Mouse (Mus musculus) neural tube, embryonic 13.5 days (tissue): ENCODE results near the gene Slc30a1. TPM values are rescaled to one million over a fixed set of nuclear protein-coding genes. Genes with fewer than 3 reads are reported as not detected.

ENCODE experiments used
- ATAC-seq: fragments of 200-750 bp; cut with Nextera tagmentation; 2 replicates; pipeline ENCODE4 v1.8.0; 2017; ENCODE audit warnings: low read depth, mild to moderate bottlenecking, moderate TSS enrichment, moderate library complexity
- H3K27ac ChIP-seq: fragments of 300-500 bp; sonication (generic); replicated peaks from 2 replicates; pipeline ENCODE4 v1.5.1; 2015; ENCODE audit warnings: moderate library complexity, mild to moderate bottlenecking, inconsistent platforms
- H3K27me3 ChIP-seq: fragments of 300-500 bp; sonication (generic); 2 replicates; pipeline ENCODE4 v1.6.1; 2015; ENCODE audit warnings: mild to moderate bottlenecking, inconsistent platforms
- H3K36me3 ChIP-seq: fragments of 300-500 bp; sonication (generic); 2 replicates; pipeline ENCODE4 v1.6.1; 2015; ENCODE audit warnings: mild to moderate bottlenecking, inconsistent platforms
- H3K4me1 ChIP-seq: fragments of 300-500 bp; sonication (generic); replicated peaks from 2 replicates; pipeline ENCODE4 v1.6.1; 2015; ENCODE audit warnings: inconsistent platforms
- H3K4me2 ChIP-seq: fragments of 300-500 bp; sonication (generic); 2 replicates; pipeline ENCODE4 v1.6.1; 2015; ENCODE audit warnings: inconsistent platforms, mild to moderate bottlenecking, moderate library complexity
- H3K4me3 ChIP-seq: fragments of 300-500 bp; sonication (generic); 2 replicates; pipeline ENCODE4 v1.5.1; 2015; ENCODE audit warnings: mild to moderate bottlenecking, inconsistent platforms
- H3K9ac ChIP-seq: fragments of 300-500 bp; sonication (generic); 2 replicates; pipeline ENCODE4 v1.6.1; 2015; ENCODE audit warnings: moderate library complexity, mild to moderate bottlenecking, inconsistent platforms
- H3K9me3 ChIP-seq: fragments of 300-500 bp; sonication (generic); 2 replicates; pipeline ENCODE4 v1.6.1; 2016; ENCODE audit warnings: inconsistent platforms
- WGBS: fragments of 180-500 bp; shearing (Covaris S2); methylation state at CpG from one replicate; pipeline ENCODE4 v1.1.7; 2015; 5-methylcytosine and 5-hydroxymethylcytosine counted together
- polyA plus RNA-seq: library from polyadenylated mRNA; unstranded; fragments of >200 nt; fragmentation: Nextera tagmentation; extraction: Ambion mirVana; gene quantifications from 2 replicates; pipeline ENCODE4 v1.2.1, GENCODE M21; 2015

Slc30a1 gene
- polyA plus RNA-seq, 1 experiment from 2014 or later = 3.6 TPM

GRCm38 (mm10) chr1:191950611-191951010 is 44.0 kb downstream of the Slc30a1 start:
- Histone ChIP-seq H3K36me3 (no peaks in the 10 kb centered on the region), H3K27me3 (no peaks in the 10 kb centered on the region), H3K4me3 (no peak overlapping the region), H3K4me1 (no peaks in the 10 kb centered on the region), H3K9me3 (no peaks in the 10 kb centered on the region), H3K9ac (no peak overlapping the region), H3K4me2 (no peak overlapping the region), H3K27ac (no peak overlapping the region)
- ATAC-seq = no peak
- 79% methylated on average over 2 of the region's 2 CpGs for WGBS

- no peaks in the 10 kb centered on the region for H3K4me1 ChIP-seq
- 82% methylated on average over 11 of the region's 11 CpGs for WGBS
Observed at GRCm38 (mm10) chr1:191952733-191953335, 46.3 kb downstream of the Slc30a1 start.

GRCm38 (mm10) chr1:191955101-191955500 is 48.5 kb downstream of the Slc30a1 start:
- no peak for ATAC-seq
- WGBS = 58% methylated on average over 3 of the region's 3 CpGs
- Histone ChIP-seq H3K4me3 (no peak overlapping the region), H3K4me1 (no peaks in the 10 kb centered on the region), H3K27me3 (no peaks in the 10 kb centered on the region), H3K9me3 (no peaks in the 10 kb centered on the region), H3K27ac (no peak overlapping the region; the same call in 1 of the 2 replicates), H3K36me3 (no peaks in the 10 kb centered on the region), H3K9ac (no peak overlapping the region), H3K4me2 (no peak overlapping the region)

More at GRCm38 (mm10) chr1:191952733-191953335, 46.3 kb downstream of the Slc30a1 start:
- Histone ChIP-seq H3K27ac (no peak overlapping the region), H3K9me3 (no peaks in the 10 kb centered on the region), H3K36me3 (no peaks in the 10 kb centered on the region), H3K4me3 (no peak overlapping the region), H3K27me3 (no peaks in the 10 kb centered on the region), H3K9ac (no peak overlapping the region), H3K4me2 (no peak overlapping the region)
- ATAC-seq = no peak

GRCm38 (mm10) chr1:191956261-191956660 is 49.7 kb downstream of the Slc30a1 start:
- ATAC-seq = no peak
- Histone ChIP-seq H3K27ac (peak overlapping the region; percentile 34; the same call in 1 of the 2 replicates), H3K4me2 (no peak overlapping the region), H3K9ac (no peak overlapping the region), H3K27me3 (no peaks in the 10 kb centered on the region), H3K36me3 (no peaks in the 10 kb centered on the region), H3K4me1 (no peaks in the 10 kb centered on the region), H3K9me3 (no peaks in the 10 kb centered on the region), H3K4me3 (no peak overlapping the region)
- WGBS = 76% methylated on average over 3 of the region's 3 CpGs

GRCm38 (mm10) chr1:191956871-191957270 is 50.3 kb downstream of the Slc30a1 start:
- Histone ChIP-seq H3K4me1 (no peaks in the 10 kb centered on the region), H3K4me2 (no peak overlapping the region), H3K36me3 (no peaks in the 10 kb centered on the region), H3K9me3 (no peaks in the 10 kb centered on the region), H3K27me3 (no peaks in the 10 kb centered on the region), H3K27ac (peak overlapping the region; percentile 34; the same call in 1 of the 2 replicates), H3K4me3 (no peak overlapping the region), H3K9ac (no peak overlapping the region)
- 97% methylated on average over 2 of the region's 2 CpGs for WGBS
- ATAC-seq = no peak

GRCm38 (mm10) chr1:191957321-191957720 is 50.8 kb downstream of the Slc30a1 start:
- no peaks in the 10 kb centered on the region for H3K4me1 ChIP-seq
- H3K4me2 ChIP-seq = no peak overlapping the region
- H3K9ac ChIP-seq = no peak overlapping the region
- no peaks in the 10 kb centered on the region for H3K36me3 ChIP-seq
- H3K27me3 ChIP-seq = no peaks in the 10 kb centered on the region
- WGBS = 81% methylated on average over 3 of the region's 3 CpGs
- H3K9me3 ChIP-seq = no peaks in the 10 kb centered on the region
- H3K4me3 ChIP-seq = no peak overlapping the region
- H3K27ac ChIP-seq = no peak overlapping the region
- no peak for ATAC-seq

- ATAC-seq = no peak
- WGBS = 74% methylated on average over 2 of the region's 2 CpGs
- H3K4me3 ChIP-seq = no peak overlapping the region
Observed at GRCm38 (mm10) chr1:191960946-191961345, 54.4 kb downstream of the Slc30a1 start.

More at GRCm38 (mm10) chr1:191960946-191961345, 54.4 kb downstream of the Slc30a1 start:
- no peaks in the 10 kb centered on the region for H3K9me3 ChIP-seq
- H3K4me1 ChIP-seq = no peaks in the 10 kb centered on the region; the same call in 1 of the 2 replicates
- no peak overlapping the region for H3K4me2 ChIP-seq
- H3K36me3 ChIP-seq = no peaks in the 10 kb centered on the region
- no peak overlapping the region for H3K9ac ChIP-seq
- no peaks in the 10 kb centered on the region for H3K27me3 ChIP-seq
- H3K27ac ChIP-seq = no peak overlapping the region

Other genes with a start within 250 kb of the Slc30a1 start
- gene Lpgat1, start 188.9 kb upstream of the Slc30a1 start, polyA plus RNA-seq = 29.9 and 35.4 TPM in 2 replicates
- 6.0 and 9.1 TPM in 2 replicates for gene Nek2, start 85.3 kb upstream of the Slc30a1 start, polyA plus RNA-seq
- gene Rd3, start 70.6 kb downstream of the Slc30a1 start, polyA plus RNA-seq = 12.4 and 16.1 TPM in 2 replicates
- gene Traf5, start 185.8 kb downstream of the Slc30a1 start, polyA plus RNA-seq = 2.4 and 4.4 TPM in 2 replicates
- gene Rcor3, start 231.3 kb downstream of the Slc30a1 start, polyA plus RNA-seq = 32.3 and 35.7 TPM in 2 replicates